Mouse (Mus musculus): ENCODE results near the gene Pde11a. TPM values are rescaled to one million over a fixed set of nuclear protein-coding genes. Genes with fewer than 3 reads are reported as not detected.

Pde11a gene
- polyA plus RNA-seq (2012; rRNA removed) = 1.4 TPM in 2 replicates

- H3K4me3 ChIP-seq (ENCODE audit: insufficient read depth, low read length) = peak within 1 kb of the TSS; percentile 34
- H3K4me1 ChIP-seq (ENCODE audit: control insufficient read depth, insufficient read depth, low read length) = no peaks in the 10 kb centered on the region
- no peak within 1 kb of the TSS for H3K27ac ChIP-seq (ENCODE audit: insufficient read depth, low read length)
- no peak for TF ChIP-seq POLR2A (IDR thresholded peaks at IDR 0.05; ENCODE audit: extremely low read depth, insufficient read depth, low read length)
- TF ChIP-seq CTCF (IDR thresholded peaks at IDR 0.05; ENCODE audit: extremely low read depth, insufficient read depth, low read length) = no peak
Observed at GRCm38 (mm10) chr2:76338215-76339156, at the start of gene Pde11a. TSS of gene Pde11a (minus strand) at chr2:76338774.

GRCm38 (mm10) chr2:76386531-76386930 lies 48.0 kb upstream of the Pde11a start:
- no peak overlapping the region for H3K4me3 ChIP-seq (ENCODE audit: insufficient read depth, low read length)
- no peak for TF ChIP-seq POLR2A (IDR thresholded peaks at IDR 0.05; ENCODE audit: extremely low read depth, insufficient read depth, low read length)
- TF ChIP-seq CTCF (IDR thresholded peaks at IDR 0.05; ENCODE audit: extremely low read depth, insufficient read depth, low read length) = no peak
- no peaks in the 10 kb centered on the region for H3K4me1 ChIP-seq (ENCODE audit: control insufficient read depth, insufficient read depth, low read length)
- H3K27ac ChIP-seq (ENCODE audit: insufficient read depth, low read length) = no peak overlapping the region

- no peak for TF ChIP-seq POLR2A (IDR thresholded peaks at IDR 0.05; ENCODE audit: extremely low read depth, insufficient read depth, low read length)
- TF ChIP-seq CTCF (IDR thresholded peaks at IDR 0.05; ENCODE audit: extremely low read depth, insufficient read depth, low read length) = no peak
- H3K4me3 ChIP-seq (ENCODE audit: insufficient read depth, low read length) = no peak overlapping the region
- H3K27ac ChIP-seq (ENCODE audit: insufficient read depth, low read length) = no peak overlapping the region
- H3K4me1 ChIP-seq (ENCODE audit: control insufficient read depth, insufficient read depth, low read length) = no peaks in the 10 kb centered on the region
Observed at GRCm38 (mm10) chr2:76378646-76379045, 40.1 kb upstream of the Pde11a start.

GRCm38 (mm10) chr2:76374544-76375206 lies 36.1 kb upstream of the Pde11a start:
- TF ChIP-seq POLR2A (IDR thresholded peaks at IDR 0.05; ENCODE audit: extremely low read depth, insufficient read depth, low read length) (no peak), CTCF (IDR thresholded peaks at IDR 0.05; ENCODE audit: extremely low read depth, insufficient read depth, low read length) (no peak)
- no peak overlapping the region for H3K27ac ChIP-seq (ENCODE audit: insufficient read depth, low read length)
- H3K4me3 ChIP-seq (ENCODE audit: insufficient read depth, low read length) = no peak overlapping the region
- H3K4me1 ChIP-seq (ENCODE audit: control insufficient read depth, insufficient read depth, low read length) = no peaks in the 10 kb centered on the region; the same call in 1 of the 2 replicates

- no peaks in the 10 kb centered on the region; the same call in 1 of the 2 replicates for H3K4me1 ChIP-seq (ENCODE audit: control insufficient read depth, insufficient read depth, low read length)
- TF ChIP-seq POLR2A (IDR thresholded peaks at IDR 0.05; ENCODE audit: extremely low read depth, insufficient read depth, low read length) (no peak), CTCF (IDR thresholded peaks at IDR 0.05; ENCODE audit: extremely low read depth, insufficient read depth, low read length) (no peak)
- no peak overlapping the region for H3K27ac ChIP-seq (ENCODE audit: insufficient read depth, low read length)
- no peak overlapping the region for H3K4me3 ChIP-seq (ENCODE audit: insufficient read depth, low read length)
Observed at GRCm38 (mm10) chr2:76372244-76372643, 33.7 kb upstream of the Pde11a start.

GRCm38 (mm10) chr2:76370656-76370922 lies 32.0 kb upstream of the Pde11a start:
- TF ChIP-seq CTCF (IDR thresholded peaks at IDR 0.05; ENCODE audit: extremely low read depth, insufficient read depth, low read length) = no peak
- no peak for TF ChIP-seq POLR2A (IDR thresholded peaks at IDR 0.05; ENCODE audit: extremely low read depth, insufficient read depth, low read length)
- Histone ChIP-seq H3K27ac (ENCODE audit: insufficient read depth, low read length) (no peak overlapping the region), H3K4me3 (ENCODE audit: insufficient read depth, low read length) (peak overlapping the region; percentile 92), H3K4me1 (ENCODE audit: control insufficient read depth, insufficient read depth, low read length) (no peaks in the 10 kb centered on the region; the same call in 1 of the 2 replicates)

- no peak within 1 kb of the TSS for H3K27ac ChIP-seq (ENCODE audit: insufficient read depth, low read length)
- TF ChIP-seq CTCF (IDR thresholded peaks at IDR 0.05; ENCODE audit: extremely low read depth, insufficient read depth, low read length) (peak; percentile 75), POLR2A (IDR thresholded peaks at IDR 0.05; ENCODE audit: extremely low read depth, insufficient read depth, low read length) (0 out of 2 replicates have a peak, but pooled peaks have one; percentile 29)
- no peaks in the 10 kb centered on the region; the same call in 1 of the 2 replicates for H3K4me1 ChIP-seq (ENCODE audit: control insufficient read depth, insufficient read depth, low read length)
- H3K4me3 ChIP-seq (ENCODE audit: insufficient read depth, low read length) = peak within 1 kb of the TSS; percentile 92
Observed at GRCm38 (mm10) chr2:76369821-76370655, 31.5 kb upstream of the Pde11a start, which contains the start of gene Rbm45. TSS of gene Rbm45 (plus strand) at chr2:76369984.

- Histone ChIP-seq H3K27ac (ENCODE audit: insufficient read depth, low read length) (no peak overlapping the region), H3K4me1 (ENCODE audit: control insufficient read depth, insufficient read depth, low read length) (no peaks in the 10 kb centered on the region; the same call in 1 of the 2 replicates), H3K4me3 (ENCODE audit: insufficient read depth, low read length) (no peak overlapping the region; the same call in 1 of the 2 replicates)
- no peak for TF ChIP-seq POLR2A (IDR thresholded peaks at IDR 0.05; ENCODE audit: extremely low read depth, insufficient read depth, low read length)
- TF ChIP-seq CTCF (IDR thresholded peaks at IDR 0.05; ENCODE audit: extremely low read depth, insufficient read depth, low read length) = no peak
Observed at GRCm38 (mm10) chr2:76368861-76369660, 30.5 kb upstream of the Pde11a start.

Measured in cortical plate, adult 2 months (tissue).